Mouse (Mus musculus) stomach, postnatal 0 days (tissue): ENCODE measurements at regions not wholly inside any gene's neighbourhood (a gene's known extent, or its start where the extent isn't known, plus 50 kb on each side); places are given as distances from the start of the nearest gene placed in this dataset.

Source experiments
- CTCF ChIP-seq: IDR thresholded peaks from 2 replicates; pipeline ENCODE4 v1.5.1; 2016; ENCODE audit warnings: antibody characterized with exemption, low read depth, mild to moderate bottlenecking, moderate library complexity
- EP300 ChIP-seq: optimal IDR thresholded peaks from 2 replicates; pipeline ENCODE3; 2016; ENCODE audit warnings: antibody characterized with exemption

- TF ChIP-seq CTCF (no peak), EP300 (no peak)
Observed at GRCm38 (mm10) chr1:12065016-12065513, 651.2 kb downstream of the A830018L16Rik start.
